Mouse (Mus musculus) cerebellum, adult 9-10 months (tissue): ENCODE data around the gene Gdi2.
A peak's percentile ranks its signal among the peaks of the same experiment; 100 is the strongest.

Source experiments
- DNase-seq: peaks from one replicate; pipeline ENCODE4 v3.0.0; 2022

Gdi2 gene

GRCm38 (mm10) chr13:3547856-3548255 lies 10.0 kb downstream of the Gdi2 start:
- DNase-seq: no peak

- DNase-seq: no peak
Observed at GRCm38 (mm10) chr13:3563130-3563529, 25.3 kb downstream of the Gdi2 start.

- no peak for DNase-seq
Observed at GRCm38 (mm10) chr13:3563953-3564352, 26.1 kb downstream of the Gdi2 start.

GRCm38 (mm10) chr13:3590789-3591188 lies 52.9 kb downstream of the Gdi2 start:
- DNase-seq: no peak

GRCm38 (mm10) chr13:3594311-3594710 lies 56.4 kb downstream of the Gdi2 start:
- no peak for DNase-seq

GRCm38 (mm10) chr13:3596232-3596631 lies 58.4 kb downstream of the Gdi2 start:
- DNase-seq: no peak

GRCm38 (mm10) chr13:3609780-3610117 lies 71.9 kb downstream of the Gdi2 start:
- DNase-seq: peak; percentile 38

GRCm38 (mm10) chr13:3610118-3610794 lies 72.4 kb downstream of the Gdi2 start:
- no peak for DNase-seq

- DNase-seq: peak; percentile 98
Observed at GRCm38 (mm10) chr13:3610795-3611438, 73.1 kb downstream of the Gdi2 start, which contains the start of gene Fam208b. Fam208b (minus strand) TSS chr13:3611108.
